Mouse (Mus musculus) midbrain, embryonic 14.5 days (tissue): ENCODE data around the gene Pmis2. TPM values are rescaled to one million over a fixed set of nuclear protein-coding genes. Genes with fewer than 3 reads are reported as not detected.
A peak's percentile ranks its signal among the peaks of the same experiment; 100 is the strongest.

Experiments
- ATAC-seq: fragments of 200-750 bp; cut with Nextera tagmentation; 2 replicates; pipeline ENCODE4 v1.8.0; 2017; ENCODE audit warnings: moderate number of reproducible peaks, moderate library complexity; ENCODE audit not compliant: low FRiP score, low TSS enrichment
- DNase-seq: peaks from one replicate; pipeline ENCODE4 v3.0.0-alpha.2; 2015
- H3K27ac ChIP-seq: fragments of 300-500 bp; sonication (generic); replicated peaks from 2 replicates; pipeline ENCODE4 v1.5.1; 2014; ENCODE audit warnings: mild to moderate bottlenecking, low read depth, low read length, moderate library complexity
- H3K27me3 ChIP-seq: fragments of 300-500 bp; sonication (generic); 2 replicates; pipeline ENCODE4 v1.6.1; 2014; ENCODE audit warnings: low read length, control low read depth, mixed read lengths; ENCODE audit not compliant: control insufficient read depth, insufficient read depth
- H3K36me3 ChIP-seq: fragments of 300-500 bp; sonication (generic); 2 replicates; pipeline ENCODE4 v1.6.1; 2014; ENCODE audit warnings: low read length, control low read depth; ENCODE audit not compliant: control insufficient read depth, insufficient read depth
- H3K4me1 ChIP-seq: fragments of 300-500 bp; sonication (generic); 2 replicates; pipeline ENCODE4 v1.6.1; 2014; ENCODE audit warnings: mild to moderate bottlenecking, antibody characterized with exemption, low read length, control low read depth; ENCODE audit not compliant: control insufficient read depth, insufficient read depth
- H3K4me2 ChIP-seq: fragments of 300-500 bp; sonication (generic); 2 replicates; pipeline ENCODE4 v1.6.1; 2014; ENCODE audit warnings: mild to moderate bottlenecking, low read length, moderate library complexity
- H3K4me3 ChIP-seq: fragments of 300-500 bp; sonication (generic); replicated peaks from 2 replicates; pipeline ENCODE4 v1.5.1; 2014; ENCODE audit warnings: low read depth, low read length
- H3K9ac ChIP-seq: fragments of 300-500 bp; sonication (generic); replicated peaks from 2 replicates; pipeline ENCODE4 v1.6.1; 2014; ENCODE audit warnings: mild to moderate bottlenecking, low read length, moderate library complexity
- H3K9me3 ChIP-seq: fragments of 300-500 bp; sonication (generic); 2 replicates; pipeline ENCODE4 v1.6.1; 2016; ENCODE audit warnings: low read length, control low read depth, mixed read lengths; ENCODE audit not compliant: control insufficient read depth
- WGBS: fragments of 180-500 bp; shearing (Covaris S2); extraction: QIAGEN DNeasy Blood & Tissue Kit; methylation state at CpG from one replicate; pipeline ENCODE4 v1.1.7; 2014; 5-methylcytosine and 5-hydroxymethylcytosine counted together
- polyA plus RNA-seq: library from polyadenylated mRNA; unstranded; fragments of >200 nt; fragmentation: Nextera tagmentation; extraction: Ambion mirVana; gene quantifications from 2 replicates; pipeline ENCODE4 v1.2.1, GENCODE M21; 2014

The Pmis2 gene
- polyA plus RNA-seq, 1 experiment from 2014 or later: not detected

GRCm38 (mm10) chr7:30625530-30626384, 45.6 kb downstream of the Pmis2 start, which contains the start of gene Cox6b1:
TSS of gene Cox6b1 (minus strand) at chr7:30626151.
- peak within 1 kb of the TSS; percentile 78 for H3K4me3 ChIP-seq
- H3K9me3 ChIP-seq: no peaks in the 10 kb centered on the region
- peaks cover 8% of the 10 kb centered on the region for H3K4me1 ChIP-seq
- H3K27me3 ChIP-seq: no peaks in the 10 kb centered on the region
- WGBS: 2% methylated on average over 44 of the region's 44 CpGs
- peak within 1 kb of the TSS; percentile 80 for H3K9ac ChIP-seq
- peaks cover 34% of the 10 kb centered on the region for H3K36me3 ChIP-seq
- H3K27ac ChIP-seq: 0 out of 2 replicates have a peak within 1 kb of the TSS, but pooled peaks have one; percentile 14
- H3K4me2 ChIP-seq: peak within 1 kb of the TSS; percentile 97
- DNase-seq: peak; percentile 96
- peak; percentile 92 for ATAC-seq

Other genes starting within 250 kb of the Pmis2 start
- 1.4 and 2.3 TPM in 2 replicates for gene Nfkbid, start 249.9 kb downstream of the Pmis2 start, polyA plus RNA-seq
- 662 and 710 TPM in 2 replicates for gene Aplp1, start 226.1 kb downstream of the Pmis2 start, polyA plus RNA-seq
- gene Kirrel2, start 213.9 kb downstream of the Pmis2 start, polyA plus RNA-seq: 5.0 and 5.7 TPM in 2 replicates
- 0.74 and 1.4 TPM in 2 replicates for gene Nphs1, start 213.3 kb downstream of the Pmis2 start, polyA plus RNA-seq
- not detected in 2 replicates for gene Prodh2, start 178.0 kb downstream of the Pmis2 start, polyA plus RNA-seq
- gene Arhgap33, start 136.5 kb downstream of the Pmis2 start, polyA plus RNA-seq: 101 and 129 TPM in 2 replicates
- gene Hspb6, start 119.4 kb downstream of the Pmis2 start, polyA plus RNA-seq: 6.3 and 7.4 TPM in 2 replicates
- 7.4 and 10.9 TPM in 2 replicates for gene Proser3, start 119.3 kb downstream of the Pmis2 start, polyA plus RNA-seq
- gene Lin37, start 111.8 kb downstream of the Pmis2 start, polyA plus RNA-seq: 49.9 and 59.1 TPM in 2 replicates
- 103 and 104 TPM in 2 replicates for gene U2af1l4, start 108.3 kb downstream of the Pmis2 start, polyA plus RNA-seq
- gene Gm49396, start 108.3 kb downstream of the Pmis2 start, polyA plus RNA-seq: 8.2 and 11.8 TPM in 2 replicates
- 99.1 and 135 TPM in 2 replicates for gene Psenen, start 108.0 kb downstream of the Pmis2 start, polyA plus RNA-seq
- gene Igflr1, start 106.2 kb downstream of the Pmis2 start, polyA plus RNA-seq: 2.8 and 5.8 TPM in 2 replicates
- gene Kmt2b, start 82.9 kb downstream of the Pmis2 start, polyA plus RNA-seq: 13.1 and 15.4 TPM in 2 replicates
- 0.34 and 0.47 TPM in 2 replicates for gene Zbtb32, start 72.7 kb downstream of the Pmis2 start, polyA plus RNA-seq
- gene Upk1a, start 58.8 kb downstream of the Pmis2 start, polyA plus RNA-seq: 0.15 and 0.20 TPM in 2 replicates
- gene Cox6b1, start 45.5 kb downstream of the Pmis2 start, polyA plus RNA-seq: 999 and 1,303 TPM in 2 replicates
- gene Etv2, start 35.8 kb downstream of the Pmis2 start, polyA plus RNA-seq: not detected in 2 replicates
- gene Rbm42, start 21.3 kb downstream of the Pmis2 start, polyA plus RNA-seq: 126 and 144 TPM in 2 replicates
- gene Haus5, start 6.6 kb downstream of the Pmis2 start, polyA plus RNA-seq: 21.6 and 22.8 TPM in 2 replicates
- gene 2200002J24Rik, start 27.3 kb upstream of the Pmis2 start, polyA plus RNA-seq: not detected in 2 replicates
- gene Atp4a, start 40.6 kb upstream of the Pmis2 start, polyA plus RNA-seq: 0.53 and 1.1 TPM in 2 replicates
- 238 and 290 TPM in 2 replicates for gene Tmem147, start 57.9 kb upstream of the Pmis2 start, polyA plus RNA-seq
- 0.83 and 1.2 TPM in 2 replicates for gene Gapdhs, start 72.1 kb upstream of the Pmis2 start, polyA plus RNA-seq
- gene Sbsn, start 79.9 kb upstream of the Pmis2 start, polyA plus RNA-seq: 0.82 and 3.8 TPM in 2 replicates
- 0.78 and 0.87 TPM in 2 replicates for gene Dmkn, start 92.2 kb upstream of the Pmis2 start, polyA plus RNA-seq
- gene Krtdap, start 116.3 kb upstream of the Pmis2 start, polyA plus RNA-seq: not detected in 2 replicates
- gene Ffar2, start 152.2 kb upstream of the Pmis2 start, polyA plus RNA-seq: 0.11 TPM in 1 of 2 replicates, not detected in the other
- gene Ffar3, start 184.6 kb upstream of the Pmis2 start, polyA plus RNA-seq: not detected in 2 replicates
- gene Ffar1, start 190.0 kb upstream of the Pmis2 start, polyA plus RNA-seq: not detected in 2 replicates
- not detected in 2 replicates for gene Cd22, start 208.7 kb upstream of the Pmis2 start, polyA plus RNA-seq
- 1.8 and 2.8 TPM in 2 replicates for gene Mag, start 243.3 kb upstream of the Pmis2 start, polyA plus RNA-seq